Mouse (Mus musculus): ENCODE measurements around the gene Mllt1. TPM values are rescaled to one million over a fixed set of nuclear protein-coding genes. Genes with fewer than 3 reads are reported as not detected.
A peak's percentile ranks its signal among the peaks of the same experiment; 100 is the strongest.

Gene Mllt1
- total and polyA plus RNA-seq, 3 experiments, result 17.1 to 40.4 (median 20.3) TPM

- no peaks in the 10 kb centered on the region for H3K36me3 ChIP-seq (replicated peaks in 1 of 2; ENCODE audit: control insufficient read depth in 1 of 2, insufficient read depth in 1 of 2, low read length in 1 of 2)
- H3K4me1 ChIP-seq (ENCODE audit: control insufficient read depth in 1 of 2, insufficient read depth in 2 of 2), result peaks cover 7 to 10% of the 10 kb centered on the region in 2 experiments
- H3K79me2 ChIP-seq (replicated peaks; ENCODE audit: control insufficient read depth, extremely low read depth, insufficient read depth, poor library complexity, severe bottlenecking), result no peaks in the 10 kb centered on the region
- peaks cover 4% of the 10 kb centered on the region for H3K9me3 ChIP-seq (replicated peaks; ENCODE audit: low read length)
- peaks cover 25% of the 10 kb centered on the region for H3K27me3 ChIP-seq (replicated peaks)
- TF ChIP-seq SMC3 (IDR thresholded peaks at IDR 0.05; ENCODE audit: low read depth, low read length), result no peak
- no peak for TF ChIP-seq MAFK (IDR thresholded peaks at IDR 0.05; ENCODE audit: insufficient replicate concordance, low read length)
- TF ChIP-seq SIN3A (IDR thresholded peaks at IDR 0.05; ENCODE audit: low read length), result no peak
- no peak for TF ChIP-seq ZKSCAN1 (IDR thresholded peaks at IDR 0.05; ENCODE audit: borderline replicate concordance, low read depth, low read length)
- no peak for TF ChIP-seq ETS1 (conservative IDR thresholded peaks at IDR 0.05; ENCODE audit: low read depth, low read length)
- TF ChIP-seq HCFC1 (IDR thresholded peaks at IDR 0.05; ENCODE audit: low read depth, low read length), result no peak
- TF ChIP-seq NRF1 (IDR thresholded peaks at IDR 0.05; ENCODE audit: low read depth, low read length), result no peak
- TF ChIP-seq POLR2A (IDR thresholded peaks at IDR 0.05; ENCODE audit: low read depth, low read length), result no peak
- no peak for TF ChIP-seq USF1 (IDR thresholded peaks at IDR 0.05; ENCODE audit: low read depth, low read length)
- TF ChIP-seq MAX (IDR thresholded peaks at IDR 0.05; ENCODE audit: low read length), result no peak
- no peak for TF ChIP-seq MAZ (IDR thresholded peaks at IDR 0.05; ENCODE audit: low read depth, low read length)
- TF ChIP-seq GABPA (IDR thresholded peaks at IDR 0.05; ENCODE audit: insufficient replicate concordance, low read depth, low read length), result no peak
- TF ChIP-seq POLR2AphosphoS2 (IDR thresholded peaks at IDR 0.05; ENCODE audit: low read depth, low read length), result no peak
- TF ChIP-seq BHLHE40 (IDR thresholded peaks at IDR 0.05; ENCODE audit: low read depth, low read length), result no peak
- TF ChIP-seq EP300 (IDR thresholded peaks at IDR 0.05; ENCODE audit: low read length), result no peak
- TF ChIP-seq MEF2A (IDR thresholded peaks at IDR 0.05; ENCODE audit: borderline replicate concordance, low read depth, low read length), result no peak
- H3K4me3 ChIP-seq (replicated peaks in 1 of 3; ENCODE audit: low read depth in 2 of 3, low read length in 2 of 3, poor library complexity in 1 of 3), result no peak overlapping the region
- no peak overlapping the region for H3K27ac ChIP-seq (ENCODE audit: insufficient read depth, low read depth)
- dilution Hi-C loops (cut with MboI; ENCODE audit: extremely low pct_ligation_motif_present, extremely low pct_unique_long_range_greater_than_20kb, low sequenced_read_pairs), result no loop called here
- H3K9ac ChIP-seq (ENCODE audit: insufficient read depth, low read depth), result no peak overlapping the region
- in situ Hi-C loops (cut with MboI; ENCODE audit: low pct_ligation_motif_present, low pct_unique_long_range_greater_than_20kb, low sequenced_read_pairs), result no loop called here
- no peak overlapping the region for H3K4me2 ChIP-seq (ENCODE audit: insufficient read depth, low read depth, poor library complexity, severe bottlenecking)
- no peak for DNase-seq (ENCODE audit: extremely low read depth)
These were observed 27.6 kb upstream of the Mllt1 start for GRCm38 (mm10) chr17:56962642-56963405.

GRCm38 (mm10) chr17:56961880-56962279, 26.7 kb upstream of the Mllt1 start:
- no peak for DNase-seq (ENCODE audit: extremely low read depth)
- Histone ChIP-seq H3K4me3 (replicated peaks in 1 of 3; ENCODE audit: low read depth in 2 of 3, low read length in 2 of 3, poor library complexity in 1 of 3) (no peak overlapping the region), H3K4me2 (ENCODE audit: insufficient read depth, low read depth, poor library complexity, severe bottlenecking) (no peak overlapping the region), H3K4me1 (ENCODE audit: control insufficient read depth in 1 of 2, insufficient read depth in 2 of 2) (peaks cover 7 to 13% of the 10 kb centered on the region in 2 experiments), H3K27me3 (replicated peaks) (peaks cover 21% of the 10 kb centered on the region), H3K79me2 (replicated peaks; ENCODE audit: control insufficient read depth, extremely low read depth, insufficient read depth, poor library complexity, severe bottlenecking) (no peaks in the 10 kb centered on the region), H3K27ac (ENCODE audit: insufficient read depth, low read depth) (no peak overlapping the region), H3K9me3 (replicated peaks; ENCODE audit: low read length) (peaks cover 4% of the 10 kb centered on the region), H3K36me3 (replicated peaks in 1 of 2; ENCODE audit: control insufficient read depth in 1 of 2, insufficient read depth in 1 of 2, low read length in 1 of 2) (no peaks in the 10 kb centered on the region), H3K9ac (ENCODE audit: insufficient read depth, low read depth) (no peak overlapping the region)
- dilution Hi-C loops (cut with MboI; ENCODE audit: extremely low pct_ligation_motif_present, extremely low pct_unique_long_range_greater_than_20kb, low sequenced_read_pairs) (no loop called here), in situ Hi-C loops (cut with MboI; ENCODE audit: low pct_ligation_motif_present, low pct_unique_long_range_greater_than_20kb, low sequenced_read_pairs) (no loop called here)
- TF ChIP-seq BHLHE40 (IDR thresholded peaks at IDR 0.05; ENCODE audit: low read depth, low read length) (no peak), ZC3H11A (IDR thresholded peaks at IDR 0.05; ENCODE audit: low read depth, low read length) (no peak), CTCF (conservative IDR thresholded peaks at IDR 0.05 in 1 of 2, IDR thresholded peaks at IDR 0.05 in 1 of 2; ENCODE audit: low read depth in 2 of 2, low read length in 2 of 2) (peak in 1 of 2 experiments; percentile 33; a peak in 2 of 4 replicates), RAD21 (IDR thresholded peaks at IDR 0.05; ENCODE audit: low read depth, low read length) (peak; percentile 11), USF2 (conservative IDR thresholded peaks at IDR 0.05; ENCODE audit: low read depth, low read length) (no peak)
